7 mouse cellular contexts compared by ENCODE assay signal in the genomic region with DNA sequence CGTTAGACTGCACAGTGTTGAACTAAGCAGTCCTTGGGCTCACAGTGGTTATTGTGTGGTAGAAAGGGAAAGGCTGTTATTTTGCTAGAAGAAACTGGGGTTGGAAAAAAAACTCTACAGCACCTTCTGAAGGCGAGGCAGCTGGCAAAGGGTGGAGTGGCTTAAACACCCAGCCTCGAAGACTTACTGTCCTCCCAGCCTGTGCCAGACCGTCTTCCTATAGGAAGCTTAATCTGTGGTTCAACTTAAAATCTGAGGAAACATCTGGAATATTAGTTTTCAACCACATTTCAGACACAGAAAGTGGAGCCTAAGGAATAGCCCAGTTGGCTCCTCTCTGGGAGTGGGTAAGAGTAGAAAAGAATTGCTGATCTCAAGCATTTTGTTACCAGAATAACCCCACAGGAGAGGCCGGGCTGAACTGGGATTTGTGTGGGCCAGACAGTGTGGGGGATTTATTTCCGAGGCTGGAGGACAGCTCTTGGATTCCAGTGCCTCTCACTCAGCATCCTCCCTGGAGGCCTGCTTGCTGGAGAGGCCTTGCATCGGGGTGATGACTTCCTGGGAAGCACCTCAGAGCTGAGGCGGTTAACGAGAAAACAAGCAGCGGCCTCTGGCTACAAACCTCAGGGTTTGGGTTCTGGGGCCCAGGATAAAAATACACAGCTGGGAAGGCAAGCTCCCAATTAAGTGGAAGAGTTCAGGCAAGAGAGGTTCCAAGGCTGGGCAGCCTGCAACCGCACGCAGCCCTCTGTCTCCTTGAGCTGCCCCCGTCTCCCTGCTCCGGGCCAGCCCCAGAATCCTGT.
A peak's percentile ranks its signal among the peaks of the same experiment; 100 is the strongest.
DNase-seq lines count a peak whose midpoint lies in the region; ATAC-seq and TF ChIP-seq lines count a peak whose summit lies in the region.

No protein-coding gene starts in this region.

- TF ChIP-seq CTCF in lung, adult 2 months (IDR thresholded peaks at IDR 0.05; ENCODE audit: insufficient read depth, low read length): no peak

- no peak for ATAC-seq in lung, embryonic 15.5 days (ENCODE audit: borderline replicate concordance, extremely low read depth, low FRiP score, low TSS enrichment)
- no peak for ATAC-seq in heart, embryonic 12.5 days (ENCODE audit: insufficient number of reproducible peaks, low FRiP score)
- no peak; the same call in 1 of the 2 replicates for ATAC-seq in neural tube, embryonic 13.5 days (ENCODE audit: low read depth)

- TF ChIP-seq POLR2A in lung, adult 2 months (IDR thresholded peaks at IDR 0.05; ENCODE audit: borderline replicate concordance, extremely low read depth, low read depth, low read length): no peak

- H3K4me2 ChIP-seq in lung, embryonic 15.5 days: no peak overlapping the region
- H3K4me2 ChIP-seq in heart, embryonic 12.5 days: no peak overlapping the region
- no peak overlapping the region for H3K4me2 ChIP-seq in neural tube, embryonic 13.5 days

- H3K9ac ChIP-seq in lung, embryonic 15.5 days: no peak overlapping the region
- no peak overlapping the region for H3K9ac ChIP-seq in heart, embryonic 12.5 days
- H3K9ac ChIP-seq in neural tube, embryonic 13.5 days: no peak overlapping the region

- 43% methylated on average over 14 of the region's 14 CpGs for WGBS in lung, embryonic 15.5 days
- 70% methylated on average over 14 of the region's 14 CpGs for WGBS in lung, adult 2 months
- WGBS in heart, embryonic 12.5 days: 58% methylated on average over 14 of the region's 14 CpGs
- WGBS in neural tube, embryonic 13.5 days: 52% methylated on average over 14 of the region's 14 CpGs

- H3K9me3 ChIP-seq in lung, embryonic 15.5 days: no peaks in the 10 kb centered on the region
- H3K9me3 ChIP-seq in heart, embryonic 12.5 days (replicated peaks): no peaks in the 10 kb centered on the region
- H3K9me3 ChIP-seq in neural tube, embryonic 13.5 days: no peaks in the 10 kb centered on the region

- peak overlapping the region; percentile 94 for H3K27ac ChIP-seq in lung, embryonic 15.5 days
- peak overlapping the region; percentile 34; the same call in 1 of the 2 replicates for H3K27ac ChIP-seq in heart, embryonic 12.5 days (ENCODE audit: poor library complexity, severe bottlenecking)
- H3K27ac ChIP-seq in neural tube, embryonic 13.5 days (replicated peaks): peak overlapping the region; percentile 20; the same call in 1 of the 2 replicates

- no peak for DNase-seq in lung, adult 2 months
- peak; percentile 21 for DNase-seq in fibroblast of lung, adult 2 months (ENCODE audit: low read depth)
- no peak for DNase-seq in urinary bladder, postnatal 25 days (ENCODE audit: low spot score)
- no peak for DNase-seq in embryo, embryonic 11 days

- H3K27me3 ChIP-seq in lung, embryonic 15.5 days: no peaks in the 10 kb centered on the region
- peaks cover 21% of the 10 kb centered on the region for H3K27me3 ChIP-seq in heart, embryonic 12.5 days (replicated peaks)
- peaks cover 23% of the 10 kb centered on the region for H3K27me3 ChIP-seq in neural tube, embryonic 13.5 days

- no peaks in the 10 kb centered on the region for H3K36me3 ChIP-seq in lung, embryonic 15.5 days
- no peaks in the 10 kb centered on the region for H3K36me3 ChIP-seq in heart, embryonic 12.5 days
- no peaks in the 10 kb centered on the region for H3K36me3 ChIP-seq in neural tube, embryonic 13.5 days

- H3K4me1 ChIP-seq in lung, embryonic 15.5 days: peaks cover 43% of the 10 kb centered on the region
- H3K4me1 ChIP-seq in lung, adult 2 months (ENCODE audit: control insufficient read depth, insufficient read depth, low read length): peaks cover 3% of the 10 kb centered on the region; the same call in 1 of the 2 replicates
- H3K4me1 ChIP-seq in heart, embryonic 12.5 days (replicated peaks): peaks cover 21% of the 10 kb centered on the region
- peaks cover 29% of the 10 kb centered on the region for H3K4me1 ChIP-seq in neural tube, embryonic 13.5 days (replicated peaks)

- H3K4me3 ChIP-seq in lung, embryonic 15.5 days: no peak overlapping the region
- H3K4me3 ChIP-seq in lung, adult 2 months (replicated peaks; ENCODE audit: extremely low read depth, low read depth, low read length): no peak overlapping the region
- no peak overlapping the region for H3K4me3 ChIP-seq in heart, embryonic 12.5 days
- no peak overlapping the region for H3K4me3 ChIP-seq in neural tube, embryonic 13.5 days

Comparison
In these comparisons a context has a peak if more than half of its experiments do, and no peak if none do; other contexts are left out.
1. H3K27ac ChIP-seq: peak in every context shown above with its lines; median percentile 94 in lung, embryonic 15.5 days; 34 in heart, embryonic 12.5 days; 20 in neural tube, embryonic 13.5 days.